Mouse (Mus musculus): ENCODE data around the gene Npdc1.

- TF ChIP-seq CTCF (IDR thresholded peaks at IDR 0.05; ENCODE audit: low read depth, low read length) (no peak), POLR2A (IDR thresholded peaks at IDR 0.05; ENCODE audit: borderline replicate concordance, low read depth, low read length) (no peak)
These were observed 3.9 kb downstream of the Npdc1 start for GRCm38 (mm10) chr2:25402972-25403601.
